Mouse (Mus musculus): ENCODE measurements around the gene Necap2.

- TF ChIP-seq EP300 (IDR thresholded peaks at IDR 0.05) (no peak), CTCF (IDR thresholded peaks at IDR 0.05) (no peak)
Measured at GRCm38 (mm10) chr4:141086862-141087261, 8.7 kb upstream of the Necap2 start.
